Mouse (Mus musculus): ENCODE results near the gene Ahnak. TPM values are rescaled to one million over a fixed set of nuclear protein-coding genes. Genes with fewer than 3 reads are reported as not detected.

Gene Ahnak
- total and polyA plus RNA-seq, 3 experiments = 1.2 to 2.2 TPM; not detected in 1

DNA sequence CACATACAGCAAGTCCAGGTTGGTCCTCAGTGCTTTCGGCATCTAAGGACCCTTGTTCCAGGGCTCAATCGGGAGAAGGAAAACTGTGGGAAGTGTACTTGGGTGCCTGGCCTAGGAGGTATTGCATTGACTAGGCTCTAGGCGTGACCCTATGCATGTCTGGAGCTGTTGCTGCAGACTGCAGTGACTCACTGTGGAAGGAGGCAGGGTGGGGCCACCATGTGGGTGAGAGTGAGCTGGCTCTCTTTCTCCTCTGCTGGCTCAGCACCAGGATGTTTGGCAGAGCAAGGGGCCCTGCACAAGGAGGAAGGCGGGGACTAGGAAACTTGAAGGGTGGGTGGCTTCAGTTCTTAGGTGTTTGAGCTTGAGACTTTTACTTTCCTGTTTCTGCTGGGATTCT lies 8.5 kb downstream of the Ahnak start (continued):
- no peak for TF ChIP-seq MEF2A (IDR thresholded peaks at IDR 0.05; ENCODE audit: extremely low read depth, insufficient replicate concordance, low read depth, low read length, poor library complexity, severe bottlenecking)
- no peak for TF ChIP-seq TCF12 (IDR thresholded peaks at IDR 0.05; ENCODE audit: low read depth, low read length)
- peak; percentile 60; the same call in 1 of the 2 replicates for TF ChIP-seq MAFK (IDR thresholded peaks at IDR 0.05; ENCODE audit: borderline replicate concordance, low read depth, low read length)
- TF ChIP-seq RAD21 (IDR thresholded peaks at IDR 0.05; ENCODE audit: low read depth, low read length) = no peak; the same call in 1 of the 2 replicates
- TF ChIP-seq USF2 (IDR thresholded peaks at IDR 0.05; ENCODE audit: borderline replicate concordance in 1 of 2, insufficient read depth in 1 of 2, low read depth in 1 of 2, low read length in 2 of 2) = no peak
- no peak for TF ChIP-seq POLR2AphosphoS5 (IDR thresholded peaks at IDR 0.05; ENCODE audit: borderline replicate concordance, low read depth, low read length)
- TF ChIP-seq ETS1 (IDR thresholded peaks at IDR 0.05; ENCODE audit: low read depth, low read length) = peak; percentile 68
- no peak for TF ChIP-seq GABPA (IDR thresholded peaks at IDR 0.05; ENCODE audit: low read depth, low read length)
- TF ChIP-seq MXI1 (IDR thresholded peaks at IDR 0.05; ENCODE audit: low read depth, low read length) = peak; percentile 80
- TF ChIP-seq ZMIZ1 (IDR thresholded peaks at IDR 0.05; ENCODE audit: low read depth, low read length) = no peak
- peak; percentile 57; the same call in 1 of the 2 replicates for TF ChIP-seq JUND (IDR thresholded peaks at IDR 0.05; ENCODE audit: low read depth, low read length)
- no peak for TF ChIP-seq GATA1 (IDR thresholded peaks at IDR 0.05; ENCODE audit: low read depth, low read length)
- TF ChIP-seq ZNF384 (IDR thresholded peaks at IDR 0.05; ENCODE audit: low read depth, low read length) = no peak
- TF ChIP-seq SIN3A (IDR thresholded peaks at IDR 0.05; ENCODE audit: low read length) = peak; percentile 58
- TF ChIP-seq CHD2 (IDR thresholded peaks at IDR 0.05; ENCODE audit: low read length) = no peak
- peak in 1 of 3 experiments; percentile 18; a peak in 1 of 6 replicates for TF ChIP-seq CTCF (IDR thresholded peaks at IDR 0.05 in 2 of 3, conservative IDR thresholded peaks at IDR 0.05 in 1 of 3; ENCODE audit: control insufficient read depth in 1 of 3, insufficient read depth in 1 of 3, low read depth in 2 of 3, low read length in 3 of 3, poor library complexity in 1 of 3, severe bottlenecking in 1 of 3)

DNA sequence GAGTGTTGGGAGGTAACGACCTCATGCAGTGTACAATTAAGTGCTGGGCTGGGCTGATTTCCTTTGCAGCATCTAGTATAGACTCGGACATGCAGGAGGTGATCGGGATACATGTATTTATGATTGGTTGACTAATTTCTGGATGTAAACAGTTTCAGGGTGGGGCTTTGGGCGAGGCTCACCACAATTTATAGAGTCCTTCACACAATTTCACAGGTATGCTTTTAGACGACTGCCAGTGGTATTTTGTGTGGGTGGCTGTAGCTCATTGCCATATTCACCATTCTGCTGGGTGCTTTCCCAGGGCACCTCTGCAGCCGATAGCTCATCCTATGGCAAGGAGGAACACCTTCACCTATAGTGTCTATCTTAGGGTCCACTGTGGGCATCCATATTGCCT lies 9.5 kb downstream of the Ahnak start:
- Histone ChIP-seq H3K9ac (ENCODE audit: control insufficient read depth, low read depth, low read length, poor library complexity, severe bottlenecking) (no peak overlapping the region), H3K4me3 (ENCODE audit: control insufficient read depth in 1 of 2, insufficient read depth in 1 of 2, low read depth in 2 of 2, low read length in 2 of 2) (no peak overlapping the region), H3K27ac (ENCODE audit: control insufficient read depth, low read depth, low read length) (no peak overlapping the region), H3K27me3 (ENCODE audit: control insufficient read depth in 1 of 2, insufficient read depth in 2 of 2, low read length in 2 of 2) (no peaks in the 10 kb centered on the region), H3K4me1 (ENCODE audit: control insufficient read depth in 1 of 2, insufficient read depth in 2 of 2, low read length in 2 of 2) (peaks cover 5 to 26% of the 10 kb centered on the region in 2 experiments), H3K9me3 (replicated peaks; ENCODE audit: insufficient read depth, low read length) (no peaks in the 10 kb centered on the region), H3K36me3 (ENCODE audit: control insufficient read depth in 1 of 2, insufficient read depth in 2 of 2, low read length in 2 of 2) (peaks cover 0 to 13% of the 10 kb centered on the region in 2 experiments; a peak in 2 of 4 replicates), H3K79me2 (ENCODE audit: control insufficient read depth, insufficient read depth, low read length, poor library complexity) (no peaks in the 10 kb centered on the region)
- TF ChIP-seq MXI1 (IDR thresholded peaks at IDR 0.05; ENCODE audit: low read depth, low read length) (no peak), E2F4 (IDR thresholded peaks at IDR 0.05; ENCODE audit: borderline replicate concordance, low read depth, low read length) (no peak), TCF12 (IDR thresholded peaks at IDR 0.05; ENCODE audit: low read depth, low read length) (no peak), HCFC1 (IDR thresholded peaks at IDR 0.05; ENCODE audit: low read depth, low read length) (no peak), CTCF (IDR thresholded peaks at IDR 0.05 in 2 of 3, conservative IDR thresholded peaks at IDR 0.05 in 1 of 3; ENCODE audit: control insufficient read depth in 1 of 3, insufficient read depth in 1 of 3, low read depth in 2 of 3, low read length in 3 of 3, poor library complexity in 1 of 3, severe bottlenecking in 1 of 3) (no peak), POLR2AphosphoS5 (IDR thresholded peaks at IDR 0.05; ENCODE audit: borderline replicate concordance, low read depth, low read length) (no peak), MAX (IDR thresholded peaks at IDR 0.05; ENCODE audit: low read length) (no peak)
- no peak for DNase-seq (ENCODE audit: low read depth, low spot score)

Data from MEL (cell line).